Mouse (Mus musculus): ENCODE measurements at regions not wholly inside any gene's neighbourhood (a gene's known extent, or its start where the extent isn't known, plus 50 kb on each side); places are given as distances from the start of the nearest gene placed in this dataset.
"Not testable (repeated sequence)": the region's sequence is repeated elsewhere in the genome, so short reads cannot be mapped to it uniquely, and the experiment has no call there.

- in situ Hi-C loops (cut with MboI; ENCODE audit: low pct_unique_long_range_greater_than_20kb in 1 of 2, low sequenced_read_pairs in 2 of 2, unreplicated experiment in 1 of 2) = loop anchor here (25.0 kb wide), 1 partner anchor 372 kb away; the partner anchor contains the start of gene Arl4a (in 2 of the 2)
These were observed 372.4 kb downstream of the Arl4a start for GRCm38 (mm10) chr12:39665448-39665847.

GRCm38 (mm10) chr12:39660420-39660819 is 377.4 kb downstream of the Arl4a start:
- in situ Hi-C loops (cut with MboI; ENCODE audit: low pct_unique_long_range_greater_than_20kb in 1 of 2, low sequenced_read_pairs in 2 of 2, unreplicated experiment in 1 of 2) = loop anchor here (25.0 kb wide), 1 partner anchor 377 kb away; the partner anchor contains the start of gene Arl4a (in 2 of the 2)

GRCm38 (mm10) chr12:39656606-39657005 is 381.2 kb downstream of the Arl4a start:
- in situ Hi-C loops (cut with MboI; ENCODE audit: low pct_unique_long_range_greater_than_20kb in 1 of 2, low sequenced_read_pairs in 2 of 2, unreplicated experiment in 1 of 2) = loop anchor here (25.0 kb wide), 1 partner anchor 381 kb away; the partner anchor contains the start of gene Arl4a (in 2 of the 2)

GRCm38 (mm10) chr12:39648952-39649351 is 388.9 kb downstream of the Arl4a start:
- in situ Hi-C loops (cut with MboI; ENCODE audit: low pct_unique_long_range_greater_than_20kb in 1 of 2, low sequenced_read_pairs in 2 of 2, unreplicated experiment in 1 of 2) = no loop called here

- in situ Hi-C loops (cut with MboI; ENCODE audit: low pct_unique_long_range_greater_than_20kb in 1 of 2, low sequenced_read_pairs in 2 of 2, unreplicated experiment in 1 of 2) = no loop called here
These were observed 391.3 kb downstream of the Arl4a start for GRCm38 (mm10) chr12:39646556-39646955.

- in situ Hi-C loops (cut with MboI; ENCODE audit: low pct_unique_long_range_greater_than_20kb in 1 of 2, low sequenced_read_pairs in 2 of 2, unreplicated experiment in 1 of 2) = no loop called here
These were observed 392.2 kb downstream of the Arl4a start for GRCm38 (mm10) chr12:39645581-39645980.

GRCm38 (mm10) chr12:39639246-39639645 is 398.6 kb downstream of the Arl4a start:
- in situ Hi-C loops (cut with MboI; ENCODE audit: low pct_unique_long_range_greater_than_20kb in 1 of 2, low sequenced_read_pairs in 2 of 2, unreplicated experiment in 1 of 2) = no loop called here

GRCm38 (mm10) chr12:39634337-39634736 is 403.5 kb downstream of the Arl4a start:
- in situ Hi-C loops (cut with MboI; ENCODE audit: low pct_unique_long_range_greater_than_20kb in 1 of 2, low sequenced_read_pairs in 2 of 2, unreplicated experiment in 1 of 2) = no loop called here

- in situ Hi-C loops (cut with MboI; ENCODE audit: low pct_unique_long_range_greater_than_20kb in 1 of 2, low sequenced_read_pairs in 2 of 2, unreplicated experiment in 1 of 2) = no loop called here
These were observed 416.6 kb downstream of the Arl4a start for GRCm38 (mm10) chr12:39621266-39621665.

- in situ Hi-C loops (cut with MboI; ENCODE audit: low pct_unique_long_range_greater_than_20kb in 1 of 2, low sequenced_read_pairs in 2 of 2, unreplicated experiment in 1 of 2) = no loop called here
These were observed 432.5 kb downstream of the Arl4a start for GRCm38 (mm10) chr12:39605289-39605688.

- in situ Hi-C loops (cut with MboI; ENCODE audit: low pct_unique_long_range_greater_than_20kb in 1 of 2, low sequenced_read_pairs in 2 of 2, unreplicated experiment in 1 of 2) = no loop called here
These were observed 433.1 kb downstream of the Arl4a start for GRCm38 (mm10) chr12:39604723-39605122.

GRCm38 (mm10) chr12:39594726-39595125 is 443.1 kb downstream of the Arl4a start:
- in situ Hi-C loops (cut with MboI; ENCODE audit: low pct_unique_long_range_greater_than_20kb in 1 of 2, low sequenced_read_pairs in 2 of 2, unreplicated experiment in 1 of 2) = no loop called here

GRCm38 (mm10) chr12:39593781-39594180 is 444.0 kb downstream of the Arl4a start:
- in situ Hi-C loops (cut with MboI; ENCODE audit: low pct_unique_long_range_greater_than_20kb in 1 of 2, low sequenced_read_pairs in 2 of 2, unreplicated experiment in 1 of 2) = not testable (repeated sequence)

GRCm38 (mm10) chr12:39587204-39587909 is 450.5 kb downstream of the Arl4a start:
- in situ Hi-C loops (cut with MboI; ENCODE audit: low pct_unique_long_range_greater_than_20kb in 1 of 2, low sequenced_read_pairs in 2 of 2, unreplicated experiment in 1 of 2) = no loop called here

GRCm38 (mm10) chr12:39586163-39586562 is 451.7 kb downstream of the Arl4a start:
- in situ Hi-C loops (cut with MboI; ENCODE audit: low pct_unique_long_range_greater_than_20kb in 1 of 2, low sequenced_read_pairs in 2 of 2, unreplicated experiment in 1 of 2) = no loop called here

GRCm38 (mm10) chr12:39577610-39578009 is 460.2 kb downstream of the Arl4a start:
- in situ Hi-C loops (cut with MboI; ENCODE audit: low pct_unique_long_range_greater_than_20kb in 1 of 2, low sequenced_read_pairs in 2 of 2, unreplicated experiment in 1 of 2) = no loop called here

- in situ Hi-C loops (cut with MboI; ENCODE audit: low pct_unique_long_range_greater_than_20kb in 1 of 2, low sequenced_read_pairs in 2 of 2, unreplicated experiment in 1 of 2) = no loop called here
These were observed 465.0 kb downstream of the Arl4a start for GRCm38 (mm10) chr12:39572802-39573201.

- in situ Hi-C loops (cut with MboI; ENCODE audit: low pct_unique_long_range_greater_than_20kb in 1 of 2, low sequenced_read_pairs in 2 of 2, unreplicated experiment in 1 of 2) = no loop called here
These were observed 465.7 kb downstream of the Arl4a start for GRCm38 (mm10) chr12:39572147-39572546.

- in situ Hi-C loops (cut with MboI; ENCODE audit: low pct_unique_long_range_greater_than_20kb in 1 of 2, low sequenced_read_pairs in 2 of 2, unreplicated experiment in 1 of 2) = no loop called here
These were observed 476.9 kb downstream of the Arl4a start for GRCm38 (mm10) chr12:39560734-39561446.

GRCm38 (mm10) chr12:39558491-39558890 is 479.3 kb downstream of the Arl4a start:
- in situ Hi-C loops (cut with MboI; ENCODE audit: low pct_unique_long_range_greater_than_20kb in 1 of 2, low sequenced_read_pairs in 2 of 2, unreplicated experiment in 1 of 2) = no loop called here
